Mouse (Mus musculus) gastrocnemius, adult 2 months (tissue): ENCODE data around the gene Dcakd. TPM values are rescaled to one million over a fixed set of nuclear protein-coding genes. Genes with fewer than 3 reads are reported as not detected.

Source experiments
- DNase-seq: peaks from one replicate; pipeline ENCODE4 v3.0.0; 2022
- H3K27ac ChIP-seq: fragments of 200-600 bp; 2 replicates; pipeline ENCODE4 v1.8.1; 2022; ENCODE audit warnings: mild to moderate bottlenecking
- H3K4me3 ChIP-seq: fragments of 200-600 bp; 2 replicates; pipeline ENCODE4 v1.8.1; 2022; ENCODE audit warnings: mild to moderate bottlenecking, moderate library complexity
- CTCF ChIP-seq: fragments of 200-600 bp; IDR thresholded peaks from 2 replicates; pipeline ENCODE4 v1.8.1; 2022; ENCODE audit warnings: antibody characterized with exemption, mild to moderate bottlenecking, moderate library complexity
- intact Hi-C: fragments of 180-260 bp; cut with DNase I; formaldehyde crosslinking; loops from one replicate; pipeline ENCODE4 v1.15.1; 2025
- long read RNA-seq, 2 experiments: library from polyadenylated mRNA; stranded (forward); transcript quantifications; one replicate each; pipeline ENCODE4 v2.0.0; 2021
- total RNA-seq, 2 experiments: library from RNA; stranded (reverse); gene quantifications; 2 replicates each; pipeline ENCODE4 v1.2.3; 2021

Dcakd gene
- total RNA-seq = 10 to 100 TPM; 12.4 to 25.8 TPM
- long read RNA-seq, experiment 1, transcript Dcakd-201 (5 exons, 1,744 nt) = major isoform, 20 of 27 reads
- long read RNA-seq, experiment 1, transcript Dcakd-203 (2 exons, 1,320 nt) = minor isoform, 6 of 27 reads
- long read RNA-seq, experiment 1, partial matches to known transcripts = 0 of 27 reads
- long read RNA-seq, experiment 1, other reads (novel, unspliced or antisense) = 1 of 27 reads
- long read RNA-seq, experiment 2, transcript Dcakd-203 (2 exons, 1,320 nt) = minor isoform, 13 of 32 reads
- long read RNA-seq, experiment 2, transcript Dcakd-201 (5 exons, 1,744 nt) = major isoform, 16 of 32 reads
- long read RNA-seq, experiment 2, partial matches to known transcripts = 0 of 32 reads
- long read RNA-seq, experiment 2, other reads (novel, unspliced or antisense) = 2 of 32 reads

DNA sequence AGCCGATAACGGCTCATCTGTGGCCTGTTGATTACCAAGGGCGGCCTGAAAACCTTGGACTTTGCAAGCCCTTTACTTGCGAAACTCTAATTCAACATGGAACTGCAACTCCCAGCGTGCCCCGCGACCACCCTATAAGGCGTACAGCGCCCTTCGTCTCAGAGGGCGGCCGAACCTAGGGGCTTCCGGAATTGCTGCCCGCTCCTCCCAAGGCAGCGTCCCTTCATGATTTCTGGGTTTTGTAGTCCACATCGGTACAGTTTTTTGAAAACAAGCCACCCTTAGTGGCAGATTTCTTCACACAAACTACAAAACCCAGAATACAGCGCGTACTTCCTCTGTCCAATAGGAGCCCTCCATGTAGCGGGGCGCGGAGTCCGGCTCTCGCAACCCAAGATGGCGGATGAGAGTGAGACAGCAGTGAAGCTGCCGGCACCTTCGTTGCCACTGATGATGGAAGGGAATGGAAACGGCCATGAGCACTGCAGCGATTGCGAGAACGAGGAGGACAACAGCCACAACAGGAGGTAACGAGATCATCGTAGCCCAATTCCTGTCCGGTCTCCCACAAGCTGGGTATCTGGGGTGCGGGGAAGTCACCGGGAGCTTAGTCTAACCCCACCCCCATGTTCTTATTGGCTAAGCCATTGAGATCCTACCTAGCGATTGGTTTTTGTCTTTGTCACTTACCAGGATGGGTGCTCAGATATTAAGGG is at the start of gene Dcakd, which contains the start of gene Nmt1:
Gene Dcakd (minus strand): TSS at position 158 of the 716 bp plus-strand sequence.
Gene Nmt1 (plus strand): TSS at position 15 of the 716 bp plus-strand sequence.
- DNase-seq = peak; percentile 96
- TF ChIP-seq CTCF = no peak
- H3K4me3 ChIP-seq = peak within 1 kb of the TSS; percentile 88
- intact Hi-C loops = no loop called here
- H3K27ac ChIP-seq = peak within 1 kb of the TSS; percentile 95

DNA sequence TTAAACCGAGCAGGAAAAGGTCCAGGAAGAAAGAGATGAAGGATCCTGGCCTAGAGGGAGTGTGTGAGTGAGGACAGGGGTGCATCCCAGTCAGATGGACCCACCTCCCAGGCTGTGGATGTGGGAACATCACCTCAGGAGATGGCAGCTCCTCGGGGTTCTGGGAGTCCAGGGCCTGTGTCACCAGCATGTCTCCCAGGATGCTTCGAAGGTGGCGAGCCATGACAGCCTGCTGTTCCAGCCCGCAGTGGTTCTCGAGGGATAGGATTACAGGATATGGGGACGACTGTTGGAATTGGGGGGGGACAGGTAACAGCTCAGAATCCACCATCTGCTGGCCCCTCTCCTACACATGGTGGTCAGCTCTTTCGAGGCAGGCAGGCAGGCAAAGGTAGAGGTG is 48.4 kb upstream of the Dcakd start:
- intact Hi-C loops = no loop called here
- peak; percentile 17 for DNase-seq
- Histone ChIP-seq H3K27ac (no peak overlapping the region), H3K4me3 (no peak overlapping the region)
- TF ChIP-seq CTCF = no peak

GRCm38 (mm10) chr11:103076010-103076409 is 47.9 kb upstream of the Dcakd start:
- intact Hi-C loops = no loop called here
- TF ChIP-seq CTCF = no peak
- peak overlapping the region; percentile 13; the same call in 1 of the 2 replicates for H3K27ac ChIP-seq
- peak; percentile 69 for DNase-seq
- no peak overlapping the region for H3K4me3 ChIP-seq

GRCm38 (mm10) chr11:103074796-103075323 is 46.7 kb upstream of the Dcakd start:
- Histone ChIP-seq H3K4me3 (peak overlapping the region; percentile 62), H3K27ac (peak overlapping the region; percentile 57)
- intact Hi-C loops = loop anchor here (1.0 kb wide), 1 partner anchor 16 kb away; no protein-coding TSS in a partner anchor
- DNase-seq = peak; percentile 31
- TF ChIP-seq CTCF = no peak

- H3K27ac ChIP-seq = peak overlapping the region; percentile 57
- no peak for TF ChIP-seq CTCF
- intact Hi-C loops = no loop called here
- peak overlapping the region; percentile 62 for H3K4me3 ChIP-seq
- peak; percentile 30 for DNase-seq
Observed at GRCm38 (mm10) chr11:103074121-103074650, 46.1 kb upstream of the Dcakd start.

DNA sequence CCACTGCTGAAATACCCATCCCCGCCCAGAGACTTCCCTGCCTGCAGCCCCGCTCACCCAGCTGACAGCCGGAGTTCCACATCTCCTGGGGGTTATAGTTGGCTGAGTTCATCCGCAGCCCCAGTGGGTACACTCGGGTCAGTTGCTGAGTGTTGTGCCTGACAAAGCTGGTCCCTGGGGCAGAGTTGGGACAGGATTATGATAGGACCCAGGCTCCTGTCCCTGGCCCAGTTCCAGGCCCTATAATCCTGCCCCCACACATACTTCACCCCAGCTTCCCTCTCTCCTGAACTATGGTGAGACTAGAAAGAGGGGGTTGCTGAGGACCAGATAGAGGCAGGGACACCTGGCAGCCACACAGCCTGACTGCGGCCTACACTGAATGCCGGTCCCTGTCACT is 45.5 kb upstream of the Dcakd start:
- H3K27ac ChIP-seq = peak overlapping the region; percentile 57
- peak overlapping the region; percentile 62 for H3K4me3 ChIP-seq
- intact Hi-C loops = no loop called here
- peak; percentile 23 for DNase-seq
- no peak for TF ChIP-seq CTCF

GRCm38 (mm10) chr11:103070322-103070880 is 42.3 kb upstream of the Dcakd start:
- DNase-seq = peak; percentile 21
- intact Hi-C loops = no loop called here
- H3K27ac ChIP-seq = peak overlapping the region; percentile 90
- no peak for TF ChIP-seq CTCF
- no peak overlapping the region for H3K4me3 ChIP-seq

DNA sequence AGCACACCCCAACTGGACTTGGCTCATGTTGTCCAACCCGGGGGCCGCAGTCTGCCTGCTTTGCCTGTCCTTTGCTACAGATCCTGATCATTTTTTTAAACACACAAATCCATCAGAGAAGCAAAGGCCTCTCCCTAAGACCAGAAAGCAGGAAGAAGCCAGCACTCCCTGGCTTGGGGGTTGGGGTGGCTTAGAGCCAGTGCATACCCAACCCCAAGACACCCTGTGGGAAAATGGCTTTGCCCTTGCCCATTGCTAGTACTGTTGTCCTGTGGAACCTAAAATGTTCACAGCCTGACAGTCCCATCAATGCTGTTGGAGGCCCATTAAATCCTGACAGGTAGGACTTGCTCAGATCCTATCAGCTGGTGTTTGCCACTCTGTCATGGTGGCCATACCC is 41.6 kb upstream of the Dcakd start:
- no peak for TF ChIP-seq CTCF
- DNase-seq = peak; percentile 13

DNA sequence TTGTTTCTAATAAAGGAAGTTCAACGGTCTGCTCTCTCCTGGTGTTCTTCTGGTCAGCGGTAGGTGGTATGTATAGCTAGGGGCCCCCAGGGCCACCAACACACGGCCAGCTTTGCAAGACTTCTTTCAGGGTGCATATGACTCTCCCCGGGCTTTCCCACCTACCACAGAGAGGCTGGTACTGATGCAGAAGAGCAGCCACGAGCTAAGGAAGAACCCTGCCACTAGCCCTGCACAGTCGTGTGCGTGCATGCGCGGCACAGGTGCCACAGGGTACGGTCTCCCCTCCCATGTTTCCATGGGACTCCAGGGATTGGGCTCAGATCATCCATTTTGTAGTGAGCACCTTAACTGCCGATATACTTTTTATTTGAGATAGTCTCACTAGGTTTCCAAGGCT is 40.8 kb upstream of the Dcakd start:
- peak; percentile 25 for DNase-seq
- Histone ChIP-seq H3K27ac (peak overlapping the region; percentile 90), H3K4me3 (no peak overlapping the region)
- TF ChIP-seq CTCF = no peak
- intact Hi-C loops = no loop called here

More for the DNA sequence above, 41.6 kb upstream of the Dcakd start:
- intact Hi-C loops = no loop called here
- H3K27ac ChIP-seq = peak overlapping the region; percentile 90
- H3K4me3 ChIP-seq = no peak overlapping the region

DNA sequence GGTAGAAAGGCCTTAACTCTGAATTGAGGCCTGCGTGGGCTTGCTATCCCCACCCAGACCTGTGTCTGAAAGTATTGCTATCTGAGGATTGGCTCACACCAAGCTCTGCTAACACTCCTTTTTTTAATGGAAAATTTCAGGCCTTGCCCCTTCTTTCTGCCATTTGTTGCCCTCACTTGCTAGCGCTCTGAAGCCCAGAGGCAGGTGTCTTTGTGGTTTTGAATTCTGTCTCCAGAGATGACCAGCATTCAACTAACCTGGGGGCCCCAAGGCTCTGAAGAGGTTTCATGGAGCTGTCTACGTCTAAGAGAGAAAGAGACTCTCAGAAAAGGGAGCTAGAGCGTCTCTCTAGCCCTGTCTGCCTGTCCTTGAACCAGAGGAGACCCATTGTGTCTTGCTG is 40.1 kb upstream of the Dcakd start:
- no peak for TF ChIP-seq CTCF
- Histone ChIP-seq H3K4me3 (no peak overlapping the region), H3K27ac (peak overlapping the region; percentile 90)
- intact Hi-C loops = no loop called here
- DNase-seq = no peak

GRCm38 (mm10) chr11:103067457-103068001 is 39.4 kb upstream of the Dcakd start:
- Histone ChIP-seq H3K27ac (peak overlapping the region; percentile 90), H3K4me3 (peak overlapping the region; percentile 5; the same call in 1 of the 2 replicates)
- DNase-seq = peak; percentile 92
- intact Hi-C loops = no loop called here
- no peak for TF ChIP-seq CTCF

DNA sequence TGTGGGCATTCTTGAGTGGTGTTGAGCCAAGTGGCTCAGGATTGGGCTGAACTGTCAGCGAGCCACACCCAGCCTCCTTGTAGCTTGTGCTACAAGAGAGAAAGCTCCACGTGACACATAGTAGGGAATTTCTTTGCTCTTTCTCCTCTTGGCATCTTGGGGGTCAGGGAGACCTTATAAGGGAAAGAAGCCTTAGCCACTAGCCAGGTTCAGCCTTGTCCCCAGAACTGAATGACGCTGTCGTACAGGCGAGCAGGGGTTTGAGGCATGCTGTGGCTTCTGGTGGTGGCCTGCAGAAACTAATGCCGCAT is 38.9 kb upstream of the Dcakd start:
- Histone ChIP-seq H3K27ac (peak overlapping the region; percentile 90), H3K4me3 (peak overlapping the region; percentile 5; the same call in 1 of the 2 replicates)
- peak; percentile 43 for DNase-seq
- TF ChIP-seq CTCF = no peak
- intact Hi-C loops = no loop called here
